Mouse (Mus musculus) forebrain, embryonic 10.5 days (tissue): ENCODE measurements around the gene Ankrd45. TPM values are rescaled to one million over a fixed set of nuclear protein-coding genes. Genes with fewer than 3 reads are reported as not detected.
A peak's percentile ranks its signal among the peaks of the same experiment; 100 is the strongest.
"Not testable (repeated sequence)": the region's sequence is repeated elsewhere in the genome, so short reads cannot be mapped to it uniquely, and the experiment has no call there.

Source experiments
- DNase-seq: peaks from one replicate; pipeline ENCODE4 v3.0.0-alpha.2; 2017; ENCODE audit warnings: low spot score; ENCODE audit errors: extremely low spot score
- H3K27ac ChIP-seq: fragments of 300-500 bp; sonication (generic); 2 replicates; pipeline ENCODE4 v1.5.1; 2016; ENCODE audit warnings: mild to moderate bottlenecking
- H3K27me3 ChIP-seq: fragments of 300-500 bp; sonication (generic); 2 replicates; pipeline ENCODE4 v1.6.1; 2016; ENCODE audit warnings: mild to moderate bottlenecking; ENCODE audit not compliant: poor library complexity, severe bottlenecking
- H3K36me3 ChIP-seq: fragments of 300-500 bp; sonication (generic); replicated peaks from 2 replicates; pipeline ENCODE4 v1.6.1; 2016; ENCODE audit warnings: mild to moderate bottlenecking, moderate library complexity
- H3K4me1 ChIP-seq: fragments of 300-500 bp; sonication (generic); 2 replicates; pipeline ENCODE4 v1.6.1; 2016
- H3K4me3 ChIP-seq: fragments of 300-500 bp; sonication (generic); 2 replicates; pipeline ENCODE4 v1.5.1; 2016; ENCODE audit warnings: mild to moderate bottlenecking, moderate library complexity
- H3K9me3 ChIP-seq: fragments of 300-500 bp; sonication (generic); 2 replicates; pipeline ENCODE4 v1.6.1; 2016; ENCODE audit warnings: mild to moderate bottlenecking, moderate library complexity
- WGBS: fragments of 180-500 bp; shearing (Covaris S2); methylation state at CpG from one replicate; pipeline ENCODE4 v1.1.7; 2016; 5-methylcytosine and 5-hydroxymethylcytosine counted together
- polyA plus RNA-seq: library from polyadenylated mRNA; unstranded; fragments of >200 nt; fragmentation: Nextera tagmentation; extraction: Ambion mirVana; gene quantifications from 2 replicates; pipeline ENCODE4 v1.2.1, GENCODE M21; 2016

Ankrd45 gene
- polyA plus RNA-seq: 8.8 and 8.9 TPM in 2 replicates

DNA sequence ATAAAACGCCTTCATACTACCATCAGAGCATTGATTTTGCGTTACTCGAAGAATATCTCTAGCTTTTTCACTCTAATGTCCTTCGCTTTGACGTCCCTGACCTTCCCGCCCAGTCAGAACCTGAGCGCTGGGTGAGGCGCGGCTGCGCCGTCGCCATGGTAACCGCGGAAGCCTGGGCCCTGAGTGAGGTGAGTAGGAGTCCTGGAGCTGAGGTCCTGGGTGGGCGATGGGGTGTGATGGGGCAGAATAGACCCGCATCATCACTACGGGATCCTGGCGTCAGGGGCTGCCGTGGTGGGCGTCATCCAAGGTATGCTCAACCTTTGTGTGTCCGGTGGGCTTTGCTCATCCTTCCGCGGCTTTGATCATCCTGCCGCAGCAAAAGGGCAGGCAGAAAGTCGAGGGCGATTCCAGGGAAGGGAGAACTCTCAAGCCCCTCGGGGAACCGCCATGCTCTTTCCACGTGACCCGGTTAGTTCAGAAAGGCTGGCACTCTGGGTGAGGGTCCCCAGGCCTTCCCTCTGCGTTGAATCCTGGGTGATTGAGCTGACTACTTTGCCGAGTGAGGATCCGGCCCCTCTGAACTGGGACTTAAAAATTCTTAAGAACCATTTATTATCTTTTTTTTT, at the start of gene Ankrd45:
Gene Ankrd45 (plus strand): TSS at position 161 of the 629 bp plus-strand sequence.
- 3% methylated on average over 33 of the region's 33 CpGs for WGBS
- peak within 1 kb of the TSS; percentile 79 for H3K27ac ChIP-seq

DNA sequence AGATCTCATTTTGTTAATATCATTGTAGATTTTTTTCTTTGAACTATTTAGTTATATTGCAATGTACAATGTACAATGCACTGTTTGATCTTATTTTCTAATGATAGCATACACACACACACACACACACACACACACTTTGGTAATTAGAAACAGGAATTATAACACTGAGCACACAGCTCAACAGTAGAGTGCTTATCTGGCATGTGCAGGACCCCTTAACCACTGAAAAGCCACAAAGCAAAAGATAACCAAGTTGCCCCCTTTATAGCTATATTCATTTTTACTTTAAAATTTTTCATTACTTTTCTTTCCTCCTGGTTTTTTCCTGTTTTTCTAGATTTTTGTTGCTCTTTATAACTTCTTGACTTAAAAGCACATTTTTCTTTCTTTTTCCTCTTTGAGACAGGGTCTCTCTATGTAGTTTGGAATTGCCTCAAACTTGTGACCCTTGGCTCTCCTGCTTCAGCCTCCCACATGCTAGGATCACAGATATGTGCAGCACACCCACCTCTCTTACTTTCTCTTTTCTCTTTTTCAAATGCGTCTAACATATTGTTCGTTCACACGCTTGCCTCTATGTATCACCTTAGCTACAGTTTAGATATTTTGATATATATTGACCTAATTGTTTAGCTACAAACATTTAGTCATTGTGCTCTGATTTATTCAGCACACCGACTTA, 42.6 kb upstream of the Ankrd45 start:
- H3K27me3 ChIP-seq: no peaks in the 10 kb centered on the region
- no peak overlapping the region for H3K4me3 ChIP-seq
- no peaks in the 10 kb centered on the region for H3K4me1 ChIP-seq
- DNase-seq: no peak
- no peak overlapping the region for H3K27ac ChIP-seq
- H3K9me3 ChIP-seq: no peaks in the 10 kb centered on the region
- H3K36me3 ChIP-seq: peaks cover 61% of the 10 kb centered on the region
- 97% methylated on average over 4 of the region's 4 CpGs for WGBS

More for the DNA sequence above, at the start of gene Ankrd45:
- Histone ChIP-seq H3K27me3 (peaks cover 6% of the 10 kb centered on the region), H3K9me3 (no peaks in the 10 kb centered on the region), H3K4me1 (peaks cover 10% of the 10 kb centered on the region), H3K4me3 (peak within 1 kb of the TSS; percentile 57), H3K36me3 (no peaks in the 10 kb centered on the region)
- peak; percentile 73 for DNase-seq

DNA sequence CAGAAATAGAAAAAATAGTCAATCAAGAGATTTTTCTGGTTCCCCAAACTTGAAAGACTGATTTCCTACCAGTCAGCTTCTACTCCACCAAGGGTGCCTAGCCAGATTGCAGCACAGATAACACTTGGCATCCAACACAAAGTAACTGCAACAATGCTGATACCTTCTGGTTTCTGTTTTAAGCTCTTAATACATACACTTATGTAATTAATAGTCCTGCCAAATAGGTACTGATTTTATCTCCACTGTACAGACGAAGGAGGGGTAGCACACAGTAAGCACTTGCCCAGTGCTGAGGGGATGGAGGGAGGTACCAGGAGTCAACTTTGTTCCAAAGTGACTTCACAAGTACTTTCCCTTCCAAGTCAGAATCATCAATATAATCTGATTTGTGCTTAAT, 38.6 kb upstream of the Ankrd45 start:
- no peaks in the 10 kb centered on the region for H3K9me3 ChIP-seq
- WGBS: 94% methylated on average over 1 of the region's 1 CpGs
- H3K36me3 ChIP-seq: peaks cover 54% of the 10 kb centered on the region
- H3K4me1 ChIP-seq: no peaks in the 10 kb centered on the region
- H3K27me3 ChIP-seq: no peaks in the 10 kb centered on the region
- H3K4me3 ChIP-seq: no peak overlapping the region
- no peak overlapping the region for H3K27ac ChIP-seq
- DNase-seq: no peak

DNA sequence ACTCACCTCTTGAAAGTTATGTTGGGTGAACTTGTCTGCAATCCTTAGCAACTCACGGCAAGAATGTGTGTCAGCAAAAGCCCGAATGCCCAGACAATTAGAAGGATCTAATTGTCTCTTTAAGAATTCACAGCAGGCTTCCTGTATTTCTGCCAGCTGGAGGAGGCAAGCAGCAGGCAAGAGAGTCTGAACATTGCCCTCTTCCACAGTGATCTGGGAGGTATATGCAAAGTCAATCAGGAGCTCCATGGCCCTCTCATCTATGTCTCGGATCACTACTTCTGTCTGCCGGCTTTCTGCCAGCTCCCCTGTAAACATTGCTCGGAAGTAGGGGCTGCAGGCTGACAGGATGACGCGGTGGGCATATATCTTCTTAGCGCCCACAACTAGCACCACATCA, 33.3 kb upstream of the Ankrd45 start:
- no peaks in the 10 kb centered on the region for H3K9me3 ChIP-seq
- H3K27ac ChIP-seq: no peak overlapping the region
- 92% methylated on average over 8 of the region's 8 CpGs for WGBS
- H3K4me1 ChIP-seq: no peaks in the 10 kb centered on the region
- no peak for DNase-seq
- H3K4me3 ChIP-seq: no peak overlapping the region
- H3K36me3 ChIP-seq: peaks cover 36% of the 10 kb centered on the region
- H3K27me3 ChIP-seq: no peaks in the 10 kb centered on the region

DNA sequence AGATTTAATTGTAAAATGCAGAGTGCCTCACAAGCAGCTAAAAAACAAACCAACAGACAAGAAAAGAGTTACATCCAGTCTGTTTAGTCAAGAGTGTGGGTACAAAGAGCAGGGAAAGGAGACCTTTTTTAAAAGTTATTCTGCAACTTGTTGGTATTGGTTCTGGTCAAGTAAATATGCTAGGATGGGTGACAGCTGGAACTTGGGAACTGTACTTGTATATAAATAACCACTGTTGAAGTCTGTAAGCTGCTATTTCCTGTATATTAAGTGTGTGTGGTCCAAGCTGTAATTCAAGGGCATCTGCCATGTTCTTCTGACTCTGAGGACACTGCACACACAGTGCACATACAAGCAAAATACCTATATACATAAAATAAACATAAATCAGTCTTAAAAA, 27.9 kb upstream of the Ankrd45 start:
- DNase-seq: no peak
- H3K9me3 ChIP-seq: no peaks in the 10 kb centered on the region
- peaks cover 2% of the 10 kb centered on the region; the same call in 1 of the 2 replicates for H3K36me3 ChIP-seq
- no peak overlapping the region for H3K27ac ChIP-seq
- H3K4me3 ChIP-seq: no peak overlapping the region
- H3K27me3 ChIP-seq: no peaks in the 10 kb centered on the region
- no peaks in the 10 kb centered on the region for H3K4me1 ChIP-seq

DNA sequence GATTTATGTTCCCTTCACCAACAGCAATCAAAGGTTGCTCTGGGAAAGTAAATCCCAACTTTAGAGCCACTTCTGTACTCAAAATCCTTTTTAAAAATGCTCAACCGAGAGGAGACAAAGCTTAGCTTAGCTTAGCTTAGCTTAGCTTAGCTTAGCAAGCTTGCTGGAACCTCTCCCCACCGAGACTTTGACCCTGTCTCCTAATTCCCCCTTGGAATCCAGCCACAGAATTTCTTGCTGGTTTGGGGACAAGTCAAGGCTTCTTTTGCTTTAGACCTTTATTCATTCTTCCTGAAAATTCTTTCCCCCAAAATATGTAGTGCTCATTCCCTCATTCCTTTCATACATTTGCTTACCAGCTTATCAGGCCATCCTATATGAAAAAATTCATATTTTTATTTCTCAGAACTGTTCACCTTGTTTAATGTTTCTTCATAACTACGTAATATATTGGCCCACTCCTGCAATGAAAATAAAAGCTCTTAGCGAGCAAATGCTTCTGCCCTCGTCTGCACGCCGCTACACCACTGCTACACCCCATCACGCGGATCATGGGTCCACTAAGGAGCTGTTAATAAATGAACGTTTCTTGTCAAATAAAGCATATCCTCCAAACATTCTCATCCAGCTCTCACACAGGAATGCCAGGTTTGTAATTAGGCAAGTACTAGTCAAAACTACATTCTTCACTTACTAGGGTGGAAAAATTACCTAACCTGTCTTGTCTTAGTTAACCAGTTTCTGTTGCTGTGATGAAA, 19.7 kb upstream of the Ankrd45 start:
- H3K36me3 ChIP-seq: peaks cover 16% of the 10 kb centered on the region
- H3K27me3 ChIP-seq: no peaks in the 10 kb centered on the region
- H3K4me1 ChIP-seq: no peaks in the 10 kb centered on the region
- H3K27ac ChIP-seq: no peak overlapping the region
- no peak overlapping the region for H3K4me3 ChIP-seq
- H3K9me3 ChIP-seq: no peaks in the 10 kb centered on the region
- 91% methylated on average over 10 of the region's 10 CpGs for WGBS
- DNase-seq: no peak

DNA sequence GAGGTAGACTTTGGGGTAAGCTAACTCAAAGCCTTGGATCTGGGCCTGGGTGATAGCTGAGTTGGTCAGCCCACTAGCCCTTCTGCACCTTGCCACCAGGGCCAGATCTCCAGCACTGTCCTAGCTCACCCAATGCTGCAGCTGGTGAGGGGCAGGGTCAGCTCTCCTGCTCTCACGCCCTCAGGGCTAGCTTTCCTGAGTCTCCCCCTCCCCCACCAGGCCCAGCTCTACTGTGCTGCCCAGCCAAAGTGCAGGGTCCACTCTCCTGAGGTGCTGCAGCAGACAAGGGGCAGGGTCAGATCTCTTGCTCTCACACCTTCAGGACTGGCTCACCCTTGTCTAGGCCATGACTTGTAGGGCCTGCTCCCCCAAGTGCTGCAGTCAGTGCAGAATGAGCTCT, 16.0 kb upstream of the Ankrd45 start:
- Histone ChIP-seq H3K27ac (no peak overlapping the region), H3K4me3 (no peak overlapping the region), H3K27me3 (no peaks in the 10 kb centered on the region), H3K4me1 (peaks cover 16% of the 10 kb centered on the region), H3K36me3 (peaks cover 9% of the 10 kb centered on the region), H3K9me3 (no peaks in the 10 kb centered on the region)
- DNase-seq: no peak
- 53% methylated on average over 1 of the region's 1 CpGs for WGBS

DNA sequence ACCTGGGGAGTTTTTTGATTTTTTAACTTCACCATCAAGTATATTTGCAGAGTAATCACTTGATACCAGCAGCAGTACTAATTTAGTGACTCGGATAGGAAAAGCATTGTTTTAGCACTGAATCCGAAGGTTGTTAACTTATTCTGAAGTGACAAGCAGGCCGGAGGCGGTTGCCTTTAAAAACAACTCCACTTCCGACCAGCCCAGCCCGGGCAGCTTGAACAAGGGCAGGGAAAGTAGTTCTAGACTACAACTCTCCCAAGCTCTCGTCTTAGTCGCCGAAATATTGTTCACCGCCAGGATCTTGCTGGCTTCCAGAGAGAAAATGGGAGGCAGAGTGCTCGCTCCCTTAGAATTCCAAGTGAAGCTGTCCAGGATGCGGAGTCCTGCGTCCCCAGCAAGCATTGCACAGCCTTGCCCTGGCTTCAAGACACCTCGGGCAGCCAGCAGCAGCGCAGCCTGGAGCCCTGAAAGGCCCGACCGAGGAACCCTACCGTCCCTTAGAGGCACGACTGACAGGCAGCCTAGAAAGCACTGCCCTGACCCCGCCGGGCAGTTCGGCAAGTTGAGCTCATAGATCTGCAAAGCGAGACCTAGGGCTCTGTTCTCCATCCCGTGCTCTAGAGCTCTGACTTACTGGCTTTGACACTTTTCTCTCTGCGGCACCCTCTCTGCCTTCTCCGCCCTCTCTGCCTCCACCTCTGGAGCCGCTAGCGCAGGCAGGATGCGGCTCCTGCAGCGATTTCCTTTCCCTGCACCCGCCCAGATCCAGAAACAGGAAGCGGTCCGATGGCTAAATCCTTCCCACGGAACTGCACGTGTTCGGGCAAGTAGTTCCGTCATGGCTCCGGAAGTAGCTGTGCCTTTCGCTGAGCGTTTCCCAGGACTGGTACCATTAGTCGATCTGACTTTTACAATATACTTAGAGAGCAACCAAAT, 11.5 kb upstream of the Ankrd45 start, which contains the start of gene Klhl20:
Gene Klhl20 (minus strand): TSS at position 786 of the 939 bp plus-strand sequence.
- H3K27me3 ChIP-seq: no peaks in the 10 kb centered on the region
- WGBS: 4% methylated on average over 41 of the region's 41 CpGs
- DNase-seq: peak; percentile 93
- H3K4me1 ChIP-seq: peaks cover 19% of the 10 kb centered on the region
- H3K36me3 ChIP-seq: peaks cover 9% of the 10 kb centered on the region
- peak within 1 kb of the TSS; percentile 86 for H3K4me3 ChIP-seq
- peak within 1 kb of the TSS; percentile 88 for H3K27ac ChIP-seq
- H3K9me3 ChIP-seq: no peaks in the 10 kb centered on the region

DNA sequence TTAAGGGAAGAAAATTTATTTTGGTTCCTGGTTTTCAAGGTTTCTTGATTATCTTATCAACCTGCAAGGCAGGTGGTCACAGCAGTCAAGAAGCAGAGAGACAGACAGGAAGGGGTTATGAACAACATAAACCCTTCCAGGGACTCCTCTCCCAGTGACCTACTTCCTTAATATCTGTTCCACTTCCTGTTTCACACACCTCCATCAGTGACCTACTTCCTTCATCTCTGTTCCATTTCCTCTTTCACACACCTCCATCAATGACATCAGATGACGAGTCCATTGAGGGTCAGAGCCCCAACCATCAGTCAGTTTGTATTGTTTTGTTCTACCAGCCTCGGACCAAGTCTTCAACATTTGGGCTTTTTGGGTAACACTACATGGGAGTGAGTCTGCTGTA, 3.0 kb upstream of the Ankrd45 start:
- Histone ChIP-seq H3K27ac (no peak overlapping the region), H3K4me1 (peaks cover 10% of the 10 kb centered on the region), H3K4me3 (no peak overlapping the region), H3K9me3 (no peaks in the 10 kb centered on the region), H3K27me3 (peaks cover 6% of the 10 kb centered on the region), H3K36me3 (no peaks in the 10 kb centered on the region)
- WGBS: 88% methylated on average over 2 of the region's 2 CpGs
- no peak for DNase-seq

DNA sequence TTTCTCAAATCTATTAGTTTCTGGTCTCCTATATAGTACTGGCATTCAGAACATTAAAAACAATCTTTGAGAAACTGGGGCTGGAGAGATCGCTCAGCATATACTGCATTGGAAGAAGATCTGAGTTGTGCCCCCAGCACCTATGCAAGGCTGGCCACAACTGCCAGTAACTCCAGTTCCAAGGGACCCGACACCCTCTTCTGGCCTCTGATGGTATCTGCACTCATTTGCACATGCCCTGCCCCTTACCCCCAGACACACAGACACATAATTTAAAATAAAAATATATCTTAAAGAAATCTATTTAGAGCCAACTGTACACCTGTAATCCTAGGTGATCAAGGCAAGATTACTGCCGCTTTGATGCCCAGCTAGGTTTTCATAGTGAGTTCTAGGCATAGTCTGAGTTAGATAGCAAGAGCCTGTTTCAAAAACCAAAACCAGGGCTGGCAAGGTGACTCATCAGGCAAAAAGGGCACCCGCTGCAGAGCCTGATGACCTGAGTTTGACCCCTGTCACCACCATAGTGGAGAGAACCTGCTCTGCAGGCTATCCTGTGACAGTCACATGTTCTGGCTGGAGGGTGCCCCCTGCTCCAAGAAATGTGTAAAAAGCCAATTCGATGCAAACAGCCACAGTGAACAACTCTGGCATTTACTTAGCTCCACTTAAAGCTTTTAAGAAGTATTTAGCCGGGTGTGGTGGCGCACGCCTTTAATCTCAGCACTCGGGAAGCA, 2.3 kb upstream of the Ankrd45 start:
- Histone ChIP-seq H3K4me3 (no peak overlapping the region), H3K27me3 (peaks cover 6% of the 10 kb centered on the region), H3K9me3 (no peaks in the 10 kb centered on the region), H3K36me3 (no peaks in the 10 kb centered on the region), H3K27ac (no peak overlapping the region), H3K4me1 (peaks cover 10% of the 10 kb centered on the region)
- 84% methylated on average over 9 of the region's 9 CpGs for WGBS
- DNase-seq: no peak

DNA sequence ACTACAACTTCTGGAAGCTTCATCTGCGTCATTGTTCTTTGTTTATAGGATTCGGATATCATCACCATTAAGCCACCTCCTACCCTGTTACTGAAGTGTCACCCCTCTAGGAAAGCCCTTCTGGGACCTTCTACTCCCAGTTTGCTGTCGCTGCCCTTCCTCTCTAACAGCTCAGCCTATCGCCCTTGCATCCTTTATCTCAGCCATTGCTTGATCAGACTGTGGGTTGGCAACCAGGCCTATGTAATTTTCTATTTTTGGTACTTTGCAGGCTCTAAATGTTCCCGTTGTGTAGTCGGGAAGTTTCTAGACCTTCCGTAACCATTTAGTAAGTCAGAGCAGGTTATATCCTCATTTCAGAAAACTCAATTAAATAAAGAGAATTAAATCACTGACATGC, 725 bp downstream of the Ankrd45 start:
- H3K27me3 ChIP-seq: peaks cover 6% of the 10 kb centered on the region
- H3K4me3 ChIP-seq: peak overlapping the region; percentile 57; the same call in 1 of the 2 replicates
- peaks cover 10% of the 10 kb centered on the region for H3K4me1 ChIP-seq
- no peaks in the 10 kb centered on the region for H3K9me3 ChIP-seq
- DNase-seq: no peak
- no peak overlapping the region for H3K27ac ChIP-seq
- 92% methylated on average over 7 of the region's 7 CpGs for WGBS
- H3K36me3 ChIP-seq: no peaks in the 10 kb centered on the region

DNA sequence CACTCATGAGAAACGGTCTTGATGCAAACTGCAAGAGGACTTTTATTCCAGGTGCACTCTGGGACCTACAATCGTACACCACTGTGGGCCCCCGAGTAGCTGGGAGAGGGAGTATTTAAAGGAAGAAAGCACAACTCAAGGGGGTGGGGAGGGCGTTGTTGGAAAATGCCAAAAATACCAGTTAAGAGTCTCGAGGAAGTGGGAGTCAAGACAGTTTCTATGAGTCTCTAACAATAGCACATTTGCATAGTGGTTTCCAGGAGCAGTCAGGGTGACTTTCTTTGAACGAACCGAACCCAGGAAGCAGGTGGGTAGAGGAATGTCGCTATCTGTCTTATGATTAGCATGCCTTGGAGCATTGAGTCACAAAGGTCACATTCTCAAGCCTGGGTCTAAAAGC, 3.1 kb downstream of the Ankrd45 start:
- not testable (repeated sequence) for H3K9me3 ChIP-seq, H3K27me3 ChIP-seq, H3K36me3 ChIP-seq, H3K27ac ChIP-seq, H3K4me3 ChIP-seq, DNase-seq
- WGBS: 91% methylated on average over 8 of the region's 8 CpGs
- peaks cover 15% of the 10 kb centered on the region for H3K4me1 ChIP-seq
